Mouse (Mus musculus): ENCODE measurements around the gene Pbld2.

The Pbld2 gene

DNA sequence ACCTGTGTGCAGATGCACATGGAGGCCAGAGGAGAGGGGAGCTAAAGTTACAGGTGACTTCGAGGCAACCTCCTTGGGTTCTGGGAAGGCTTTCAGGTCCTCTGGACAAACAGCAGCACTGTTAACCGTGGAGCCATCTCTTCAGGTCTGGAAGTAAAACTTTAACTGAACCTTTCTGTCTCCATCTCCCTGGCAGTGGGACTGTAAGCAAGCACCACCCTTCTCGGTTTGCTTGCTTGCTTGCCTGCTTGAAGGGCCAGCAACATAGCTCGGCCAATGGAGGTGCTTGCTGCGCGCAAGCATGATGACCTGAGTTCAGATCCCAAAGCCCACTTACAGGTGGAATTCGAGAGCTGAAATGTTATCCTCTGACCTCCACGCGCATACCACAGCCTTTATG, 40.4 kb downstream of the Pbld2 start:
- DNase-seq, result peak; percentile 33

DNA sequence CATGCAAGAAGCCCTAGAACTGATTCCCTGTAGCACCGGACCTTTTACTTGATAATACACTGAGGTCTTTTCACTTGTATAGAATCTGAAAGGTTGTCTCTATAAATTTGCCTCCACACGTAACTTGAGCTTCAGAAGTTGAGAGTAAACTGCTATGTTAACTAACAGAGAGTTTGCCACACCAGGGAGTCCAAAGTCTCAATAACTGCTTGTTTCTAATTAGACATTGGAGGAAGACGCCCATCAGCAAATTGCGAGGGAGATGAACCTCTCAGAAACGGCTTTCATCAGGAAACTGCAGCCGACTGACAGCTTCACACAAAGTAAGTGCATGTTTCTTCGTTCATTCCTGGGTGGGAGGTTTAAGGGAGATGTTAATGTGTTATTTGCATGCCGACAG, 41.4 kb downstream of the Pbld2 start:
- DNase-seq, result no peak

DNA sequence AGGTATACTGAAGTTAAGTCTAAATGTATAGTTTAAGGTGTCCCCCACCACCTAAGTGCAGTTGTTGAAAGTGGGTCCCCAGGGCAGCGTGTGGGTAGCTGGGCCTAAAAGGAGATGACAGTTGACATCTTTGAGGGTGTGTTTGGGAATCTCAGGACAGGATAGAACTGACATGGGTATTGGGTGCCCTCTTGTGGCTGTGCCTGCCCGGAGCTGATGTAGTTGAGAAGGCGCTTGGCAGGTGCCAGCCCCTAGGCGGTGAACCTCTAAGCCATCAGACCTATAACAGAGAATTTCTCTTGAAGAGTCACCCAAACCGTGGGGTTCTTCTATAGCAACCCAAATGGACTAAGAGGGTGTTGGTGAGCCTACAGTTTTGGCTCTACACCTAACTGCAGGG, 41.9 kb downstream of the Pbld2 start:
- DNase-seq, result peak; percentile 84

DNA sequence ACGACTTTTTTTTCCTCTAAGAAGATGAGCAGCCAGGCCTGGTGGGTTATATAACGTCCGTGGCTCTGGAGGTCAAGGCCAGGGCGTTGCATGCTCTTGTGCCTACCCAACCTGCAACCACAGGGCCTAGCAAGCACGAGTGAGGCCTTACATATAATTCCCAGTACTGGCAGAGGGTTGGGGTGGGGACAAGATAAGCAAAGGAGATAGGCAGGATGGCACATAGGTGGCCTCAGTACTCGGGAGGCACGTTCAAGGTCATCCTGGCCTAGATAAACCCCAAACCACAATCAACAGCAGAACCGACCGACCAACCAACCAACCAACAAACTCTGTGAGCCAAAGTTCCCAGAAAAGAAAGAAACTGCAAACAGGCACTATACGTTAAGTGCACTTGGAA, 62.2 kb downstream of the Pbld2 start:
- DNase-seq, result no peak

DNA sequence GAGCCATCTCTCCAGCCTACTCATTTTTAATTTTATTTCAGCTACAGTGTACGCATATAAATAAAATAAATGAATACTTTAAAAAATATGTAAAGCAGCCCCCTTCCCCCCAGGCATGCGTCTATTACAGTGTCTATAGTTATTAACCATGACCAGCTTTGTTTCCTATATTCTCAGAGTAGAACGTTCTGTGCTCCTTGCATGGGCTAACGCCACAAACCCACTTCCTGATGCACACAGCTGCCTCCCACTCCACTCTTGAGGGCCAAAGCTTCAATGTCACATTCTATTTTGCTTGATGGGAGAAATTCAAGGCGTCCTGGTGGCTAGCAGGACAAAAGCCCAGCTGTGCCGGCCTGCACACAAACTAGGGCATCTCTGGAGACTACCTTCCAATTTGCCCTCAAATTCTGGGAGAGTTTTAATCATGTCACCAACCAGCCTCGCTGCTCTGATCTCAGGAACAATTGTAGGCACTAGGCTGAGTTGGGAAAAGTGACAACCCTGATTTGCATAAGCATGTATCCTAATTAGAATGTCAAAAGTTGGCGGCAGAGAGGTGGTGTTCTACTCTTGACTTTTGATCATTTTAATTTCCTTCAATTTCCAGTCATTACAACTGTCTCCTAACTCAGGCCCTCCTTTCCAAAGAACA, 65.1 kb downstream of the Pbld2 start:
- DNase-seq, result no peak

DNA sequence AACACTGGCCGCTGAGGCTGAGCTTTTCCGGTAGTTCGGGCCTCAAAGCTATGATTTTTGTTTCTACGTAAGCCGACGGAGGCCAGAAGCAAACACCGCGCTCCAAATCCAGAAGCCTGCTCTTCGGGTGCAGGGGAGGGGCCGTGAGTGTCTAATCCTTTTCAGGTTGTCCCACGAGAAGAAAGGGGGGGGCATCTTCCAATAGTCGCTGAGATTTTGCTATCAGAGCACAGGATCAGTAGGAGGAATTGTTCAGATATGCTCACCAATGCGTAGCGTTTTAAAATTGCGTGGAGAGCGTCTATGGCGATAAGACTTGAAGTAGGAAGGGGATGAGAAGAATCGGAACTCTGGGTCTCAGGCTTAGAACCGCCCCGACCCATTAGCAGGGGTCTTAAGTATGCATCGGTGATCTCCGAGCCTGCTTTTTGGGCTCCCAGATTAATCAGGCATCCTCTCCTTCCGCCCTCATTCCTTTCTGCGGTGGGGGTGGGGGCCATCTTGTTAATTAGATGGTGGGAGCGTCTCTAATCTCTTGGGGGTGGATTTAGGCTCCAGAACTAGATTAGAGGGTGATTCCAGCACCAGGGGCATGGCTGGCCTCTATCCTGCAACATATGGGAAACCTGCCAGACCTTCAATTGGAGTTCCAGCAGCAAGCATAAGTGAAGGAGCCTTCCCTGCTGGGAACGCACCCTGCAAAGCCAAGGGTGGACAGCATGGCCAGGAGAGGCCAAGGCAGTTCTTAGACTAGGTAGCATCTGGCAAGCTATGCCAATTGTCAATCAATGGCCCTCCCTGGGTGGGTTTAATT, 65.8 kb downstream of the Pbld2 start:
- DNase-seq, result no peak

DNA sequence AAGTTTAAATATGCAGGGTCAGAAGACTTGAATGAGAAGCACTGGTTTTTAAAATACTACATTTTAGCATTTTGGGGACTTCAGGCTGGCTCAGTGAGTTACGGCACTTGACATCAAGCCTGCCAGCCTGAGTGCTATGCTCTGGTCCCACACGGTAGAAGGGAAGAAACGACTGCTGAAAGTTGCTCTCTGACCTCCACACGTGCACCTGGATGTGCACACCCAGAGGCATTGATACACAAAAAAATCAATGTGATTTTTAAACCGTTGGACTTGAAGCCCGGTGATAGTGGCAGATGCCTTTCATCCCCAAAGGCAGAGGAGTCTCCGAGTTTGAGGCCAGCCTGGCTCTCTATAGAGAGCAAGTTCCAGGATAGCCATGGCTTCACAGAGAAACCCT, 67.8 kb downstream of the Pbld2 start:
- DNase-seq, result no peak

DNA sequence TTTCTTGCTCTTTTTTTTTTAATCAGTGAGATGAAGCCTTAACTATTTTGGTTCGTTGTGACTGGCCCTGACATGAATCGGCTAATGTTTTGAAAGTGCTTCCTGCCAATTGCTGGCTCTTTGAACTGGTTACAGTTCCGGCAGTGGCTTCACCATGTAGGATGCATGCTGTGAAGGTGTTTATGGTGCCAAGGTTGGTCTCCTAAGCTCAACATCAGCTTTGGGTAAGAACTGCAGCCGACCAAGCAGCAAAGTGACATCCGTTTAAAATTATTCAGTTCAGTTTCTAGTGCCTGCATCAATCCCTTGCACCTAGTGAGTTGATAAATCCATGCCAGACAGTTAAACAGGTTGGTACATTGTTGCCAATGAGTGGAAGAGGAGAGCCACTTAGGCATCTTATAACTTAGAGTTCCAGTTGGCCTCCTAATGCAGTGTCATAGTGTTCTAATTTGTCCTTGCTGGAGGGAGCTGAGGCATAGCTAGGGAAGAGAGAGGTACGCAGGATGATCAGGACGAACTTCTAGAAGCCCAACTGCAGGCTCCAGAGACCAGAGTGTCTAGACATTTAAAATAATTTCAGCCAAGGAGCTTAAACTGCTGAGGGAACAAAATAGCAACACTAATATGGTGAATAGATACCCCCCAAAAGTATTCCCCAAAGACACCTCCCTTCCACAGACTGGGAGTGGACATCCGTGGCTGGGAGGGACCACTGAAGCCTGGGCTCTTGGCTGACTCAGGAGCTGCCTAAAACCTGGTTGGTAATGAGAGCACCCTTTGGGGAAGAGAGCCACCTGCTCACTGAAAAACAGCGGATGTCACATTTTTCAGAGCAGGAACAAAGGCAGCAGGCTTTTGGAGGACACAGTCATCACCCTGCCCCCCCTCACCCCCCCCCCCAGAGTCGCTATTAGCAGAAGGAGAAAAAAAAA, 68.8 kb downstream of the Pbld2 start:
- no peak for DNase-seq

DNA sequence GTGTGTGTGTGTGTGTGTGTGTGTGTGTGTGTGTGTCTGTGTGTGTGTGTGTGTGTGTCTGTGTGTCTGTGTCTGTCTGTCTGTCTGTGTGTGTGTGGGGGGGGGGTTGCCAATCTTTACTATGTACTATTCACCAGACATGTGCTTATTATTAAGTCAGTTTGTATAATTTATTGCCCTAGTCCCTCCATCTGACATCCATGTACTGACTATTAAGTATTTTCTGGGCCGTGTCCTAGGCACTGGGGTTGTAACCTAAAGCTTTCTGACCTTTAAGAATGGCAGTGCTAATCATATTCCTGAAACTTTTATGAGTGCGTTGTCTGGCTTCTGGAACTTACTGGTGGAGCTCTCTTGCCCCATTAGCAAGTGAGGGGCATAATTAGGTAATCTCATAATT, 72.6 kb downstream of the Pbld2 start:
- DNase-seq, result no peak

DNA sequence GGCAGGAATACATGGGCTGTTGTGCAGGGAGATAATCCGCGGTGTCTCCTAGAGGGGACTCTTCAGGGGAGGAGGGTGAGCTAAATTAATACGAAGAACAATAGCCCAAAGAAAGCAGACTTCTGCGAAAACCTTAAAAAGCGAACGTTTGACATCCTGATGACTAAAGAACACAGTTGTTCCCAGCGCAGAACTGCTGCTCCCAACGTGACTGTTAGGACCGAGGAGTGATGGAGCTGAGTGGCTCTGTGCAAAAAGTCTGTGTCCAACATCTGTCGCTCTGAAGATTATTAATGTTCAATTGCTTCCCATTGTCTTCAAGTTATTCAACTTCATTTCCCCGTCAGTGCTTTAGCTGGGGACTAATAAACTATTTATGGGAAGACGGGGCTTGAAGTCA, 74.1 kb downstream of the Pbld2 start:
- no peak for DNase-seq

DNA sequence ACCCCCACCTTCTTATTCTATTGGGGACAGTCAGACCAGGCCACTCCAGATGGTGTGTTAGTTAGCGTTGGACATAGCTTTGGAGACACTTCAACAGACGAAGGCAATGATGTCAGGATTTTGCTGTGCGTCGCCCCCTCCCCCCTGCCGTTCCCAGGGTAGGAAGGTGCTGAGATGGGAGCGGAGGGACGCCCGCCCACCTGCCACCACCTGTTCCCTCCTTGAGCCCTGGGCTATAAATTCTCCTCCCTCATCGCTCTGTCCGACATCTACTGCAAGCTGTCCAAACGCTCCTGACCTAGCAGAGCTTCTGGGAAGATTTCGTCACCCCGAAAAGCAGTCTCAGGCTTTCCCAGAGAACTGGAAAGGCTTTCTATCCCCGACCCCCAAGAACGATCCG, 75.4 kb downstream of the Pbld2 start, which contains the start of gene Atoh7:
Gene Atoh7 (plus strand): TSS at position 131 of the 400 bp plus-strand sequence.
- no peak for DNase-seq

DNA sequence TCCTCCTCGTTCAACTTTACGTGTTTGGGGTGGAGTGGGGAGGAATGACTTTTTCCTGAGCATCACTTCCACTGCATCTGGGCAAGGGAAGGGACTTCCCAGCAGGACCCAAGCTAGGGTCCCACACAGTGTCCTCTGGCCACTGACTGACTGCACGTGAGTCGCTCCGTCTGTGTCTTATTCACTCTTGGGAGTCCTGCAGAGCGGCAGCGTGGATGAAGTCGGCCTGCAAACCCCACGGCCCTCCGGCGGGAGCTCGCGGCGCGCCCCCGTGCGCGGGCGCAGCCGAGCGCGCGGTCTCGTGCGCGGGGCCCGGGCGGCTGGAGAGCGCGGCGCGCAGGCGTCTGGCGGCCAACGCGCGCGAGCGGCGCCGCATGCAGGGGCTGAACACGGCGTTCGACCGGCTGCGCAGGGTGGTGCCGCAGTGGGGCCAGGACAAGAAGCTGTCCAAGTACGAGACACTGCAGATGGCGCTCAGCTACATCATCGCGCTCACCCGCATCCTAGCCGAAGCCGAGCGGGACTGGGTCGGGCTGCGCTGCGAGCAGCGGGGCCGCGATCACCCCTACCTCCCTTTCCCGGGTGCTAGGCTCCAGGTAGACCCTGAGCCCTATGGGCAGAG, 75.9 kb downstream of the Pbld2 start:
- DNase-seq, result peak; percentile 20

DNA sequence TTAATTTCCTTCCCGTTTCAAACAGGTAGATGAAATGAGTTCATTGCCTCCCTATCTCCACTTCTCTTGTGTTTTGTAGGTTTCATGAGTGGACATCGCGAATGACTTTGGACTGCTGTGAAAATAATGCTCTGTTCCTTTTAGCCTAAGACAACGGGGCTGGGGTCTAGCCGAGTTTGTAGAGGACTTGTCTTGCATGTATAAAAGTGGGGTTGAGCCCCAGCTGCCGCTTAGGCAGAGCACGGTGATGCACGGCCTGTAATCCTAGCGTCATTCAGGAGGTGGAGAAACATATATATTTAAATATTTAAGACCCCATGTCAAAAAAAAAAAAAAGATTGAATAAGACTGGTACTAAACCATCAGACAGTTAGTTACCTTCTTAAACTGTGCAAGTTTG, 76.5 kb downstream of the Pbld2 start:
- no peak for DNase-seq
